Comparison of ENCODE assay signal across 23 mouse cellular contexts in genomic region chr3:27767188-27767587, GRCm38 (mm10). TPM values are rescaled to one million over a fixed set of nuclear protein-coding genes. Genes with fewer than 3 reads are reported as not detected.
A peak's percentile ranks its signal among the peaks of the same experiment; 100 is the strongest.
DNase-seq lines count a peak whose midpoint lies in the region; ATAC-seq and TF ChIP-seq lines count a peak whose summit lies in the region.
"Had no signal": no experiment of that assay in that cellular context is flagged by ENCODE, and none has a peak within 500 bp of the region (broad histone marks: within the 10 kb centered on the region; RNA-seq: fewer than 3 reads in every experiment).

No protein-coding gene starts in this region.

- peak overlapping the region; percentile 22; the same call in 1 of the 2 replicates for H3K27ac ChIP-seq in liver, adult 2 months (replicated peaks; ENCODE audit: insufficient read depth, low read depth, low read length)
- no peak overlapping the region for H3K27ac ChIP-seq in liver, embryonic 11.5 days (ENCODE audit: low read depth, low read length)
- 0 out of 2 replicates have a peak overlapping the region, but pooled peaks have one; percentile 59 for H3K27ac ChIP-seq in midbrain, embryonic 10.5 days (replicated peaks)
- H3K27ac ChIP-seq in midbrain, embryonic 16.5 days (ENCODE audit: low read length) = no peak overlapping the region
- H3K27ac ChIP-seq: forebrain, embryonic 10.5 days; heart, embryonic 10.5 days; hindbrain, embryonic 13.5 days; hindbrain, postnatal 0 days had no signal

- H3K4me2 ChIP-seq in liver, embryonic 11.5 days = no peak overlapping the region
- H3K4me2 ChIP-seq in midbrain, embryonic 16.5 days (ENCODE audit: low read length) = no peak overlapping the region
- H3K4me2 ChIP-seq: heart, embryonic 15.5 days; hindbrain, embryonic 13.5 days had no signal

- H3K79me2 ChIP-seq in liver, adult 2 months (ENCODE audit: control insufficient read depth, insufficient read depth, low read length) = no peaks in the 10 kb centered on the region

- H3K4me3 ChIP-seq in liver, adult 2 months (ENCODE audit: insufficient read depth, low read depth, low read length) = no peak overlapping the region
- H3K4me3 ChIP-seq in liver, embryonic 11.5 days (ENCODE audit: low read depth, low read length) = no peak overlapping the region
- H3K4me3 ChIP-seq in midbrain, embryonic 10.5 days = no peak overlapping the region
- H3K4me3 ChIP-seq in midbrain, embryonic 16.5 days (ENCODE audit: low read depth, low read length) = no peak overlapping the region
- H3K4me3 ChIP-seq: embryonic facial prominence, embryonic 10.5 days; erythroblast, embryonic 14.5 days; forebrain, embryonic 10.5 days; heart, embryonic 10.5 days; heart, embryonic 15.5 days; hindbrain, embryonic 13.5 days had no signal

- ATAC-seq in liver, embryonic 11.5 days (replicated peaks; ENCODE audit: low FRiP score) = no peak
- no peak for ATAC-seq in midbrain, embryonic 16.5 days

- H3K36me3 ChIP-seq in liver, adult 2 months (ENCODE audit: control insufficient read depth, insufficient read depth, low read length) = no peaks in the 10 kb centered on the region
- no peaks in the 10 kb centered on the region for H3K36me3 ChIP-seq in liver, embryonic 11.5 days (ENCODE audit: control insufficient read depth, insufficient read depth, low read length)
- no peaks in the 10 kb centered on the region for H3K36me3 ChIP-seq in midbrain, embryonic 10.5 days
- no peaks in the 10 kb centered on the region for H3K36me3 ChIP-seq in midbrain, embryonic 16.5 days (ENCODE audit: control insufficient read depth, insufficient read depth, low read length)
- H3K36me3 ChIP-seq: embryonic facial prominence, embryonic 10.5 days; forebrain, embryonic 10.5 days; heart, embryonic 10.5 days; heart, embryonic 15.5 days; hindbrain, embryonic 13.5 days had no signal

- WGBS in liver, adult 2 months = 77% methylated on average over 8 of the region's 8 CpGs
- WGBS in liver, embryonic 11.5 days = 60% methylated on average over 8 of the region's 8 CpGs
- 85% methylated on average over 8 of the region's 8 CpGs for WGBS in midbrain, embryonic 10.5 days
- 71% methylated on average over 8 of the region's 8 CpGs for WGBS in midbrain, embryonic 16.5 days

- H3K4me1 ChIP-seq in liver, adult 2 months (ENCODE audit: control insufficient read depth, insufficient read depth, low read length) = peaks cover 10% of the 10 kb centered on the region
- H3K4me1 ChIP-seq in liver, embryonic 11.5 days (replicated peaks; ENCODE audit: control insufficient read depth, insufficient read depth, low read length) = 0 out of 2 replicates have a peak, but pooled peaks cover 4% of the 10 kb centered on the region
- H3K4me1 ChIP-seq in midbrain, embryonic 10.5 days = peaks cover 6% of the 10 kb centered on the region
- no peaks in the 10 kb centered on the region for H3K4me1 ChIP-seq in midbrain, embryonic 16.5 days (ENCODE audit: control insufficient read depth, insufficient read depth, low read length)
- H3K4me1 ChIP-seq: hindbrain, embryonic 13.5 days had no signal

- peak; percentile 36 to 50 for DNase-seq in adrenal gland, adult (ENCODE audit: inconsistent age in 2 of 2, low spot score in 1 of 2)
- no peak for DNase-seq in adrenal gland, postnatal 14 days
- no peak for DNase-seq in liver, adult 2 months (ENCODE audit: extremely low read depth, low read depth, low spot score)
- no peak for DNase-seq in liver, embryonic 11.5 days (ENCODE audit: low spot score)
- no peak for DNase-seq in midbrain, embryonic 10.5 days (ENCODE audit: low spot score)
- peak; percentile 99 for DNase-seq in 416B (ENCODE audit: low read depth)
- DNase-seq in thymus, postnatal 36 days = no peak
- DNase-seq: adrenal gland, adult 8-10 months; cerebellum, adult 18-20 months; cerebellum, adult 9-11 months; cerebellum, postnatal 36 days; gastrocnemius, postnatal 36 days; heart, adult 18-20 months; heart, postnatal 14 days had no signal

- TF ChIP-seq CTCF in liver, adult 2 months (IDR thresholded peaks at IDR 0.05; ENCODE audit: low read depth, low read length) = no peak

- no peak overlapping the region for H3K9ac ChIP-seq in liver, adult 2 months (ENCODE audit: low read depth, low read length)
- H3K9ac ChIP-seq in liver, embryonic 11.5 days (ENCODE audit: low read depth, low read length) = no peak overlapping the region
- H3K9ac ChIP-seq in midbrain, embryonic 16.5 days (ENCODE audit: low read depth, low read length) = no peak overlapping the region
- H3K9ac ChIP-seq: heart, embryonic 15.5 days; hindbrain, embryonic 13.5 days had no signal

- no peaks in the 10 kb centered on the region for H3K9me3 ChIP-seq in liver, embryonic 11.5 days (ENCODE audit: control insufficient read depth, low read length)
- no peaks in the 10 kb centered on the region for H3K9me3 ChIP-seq in midbrain, embryonic 10.5 days (replicated peaks)
- no peaks in the 10 kb centered on the region for H3K9me3 ChIP-seq in midbrain, embryonic 16.5 days (replicated peaks; ENCODE audit: control insufficient read depth, low read length, poor library complexity, severe bottlenecking)
- H3K9me3 ChIP-seq: embryonic facial prominence, embryonic 10.5 days; heart, embryonic 10.5 days; heart, embryonic 15.5 days; hindbrain, embryonic 13.5 days had no signal

- H3K27me3 ChIP-seq in liver, adult 2 months (ENCODE audit: control insufficient read depth, insufficient read depth, low read length) = no peaks in the 10 kb centered on the region
- no peaks in the 10 kb centered on the region for H3K27me3 ChIP-seq in liver, embryonic 11.5 days (replicated peaks; ENCODE audit: control insufficient read depth, insufficient read depth, low read length)
- no peaks in the 10 kb centered on the region for H3K27me3 ChIP-seq in midbrain, embryonic 10.5 days (ENCODE audit: low read depth, poor library complexity, severe bottlenecking)
- H3K27me3 ChIP-seq in midbrain, embryonic 16.5 days (ENCODE audit: control insufficient read depth, insufficient read depth, low read depth, low read length) = no peaks in the 10 kb centered on the region
- H3K27me3 ChIP-seq: heart, embryonic 15.5 days; hindbrain, embryonic 13.5 days had no signal

- no peak for TF ChIP-seq POLR2A in liver, adult 2 months (IDR thresholded peaks at IDR 0.05; ENCODE audit: extremely low read depth, insufficient read depth, low read length)

RNA-seq across cellular contexts. Expression of gene Fndc3b, which starts 56.1 kb away (rescaled TPM):
- total RNA-seq in adrenal gland, postnatal 14 days (2021) = 105 and 107 TPM in 2 replicates
- 9.4 and 9.9 TPM in 2 replicates for total RNA-seq in liver, adult 2 months (2014; rRNA removed)
- 3.3 and 3.9 TPM in 2 replicates for polyA plus RNA-seq in liver, adult 2 months (2012; rRNA removed)
- polyA plus RNA-seq in liver, embryonic 11.5 days (2014; fragmentation: Nextera tagmentation; extraction: Ambion mirVana) = 12.1 and 12.3 TPM in 2 replicates
- 11.3 and 11.4 TPM in 2 replicates for polyA plus RNA-seq in midbrain, embryonic 10.5 days (2016; fragmentation: Nextera tagmentation; extraction: Ambion mirVana)
- 8.2 and 8.8 TPM in 2 replicates for polyA plus RNA-seq in midbrain, embryonic 16.5 days (2015; fragmentation: Nextera tagmentation; extraction: Ambion mirVana)
- total RNA-seq: MEL had no signal

Comparison
In these comparisons a context has a peak if more than half of its experiments do, and no peak if none do; other contexts are left out.
1. DNase-seq: peak in adrenal gland, adult (2 of 2) and 416B (single experiment); none in adrenal gland, postnatal 14 days (single experiment), liver, adult 2 months (single experiment), liver, embryonic 11.5 days (single experiment), midbrain, embryonic 10.5 days (single experiment) and thymus, postnatal 36 days (0 of 2).
2. H3K27ac ChIP-seq: peak in liver, adult 2 months (single experiment) and midbrain, embryonic 10.5 days (single experiment); none in liver, embryonic 11.5 days (single experiment) and midbrain, embryonic 16.5 days (single experiment).